In genomic region chr3:79744415-79744814, GRCm38 (mm10) we compare ENCODE assay signal across 12 mouse cellular contexts. TPM values are rescaled to one million over a fixed set of nuclear protein-coding genes. Genes with fewer than 3 reads are reported as not detected.
DNase-seq lines count a peak whose midpoint lies in the region; ATAC-seq lines count a peak whose summit lies in the region.
"Had no signal": no experiment of that assay in that cellular context is flagged by ENCODE, and none has a peak within 500 bp of the region (broad histone marks: within the 10 kb centered on the region; RNA-seq: fewer than 3 reads in every experiment).

No protein-coding gene starts in this region.

- no peaks in the 10 kb centered on the region for H3K9me3 ChIP-seq in kidney, embryonic 16.5 days (ENCODE audit: low read length)
- no peaks in the 10 kb centered on the region for H3K9me3 ChIP-seq in hindbrain, embryonic 10.5 days
- H3K9me3 ChIP-seq: forebrain, embryonic 15.5 days; limb, embryonic 12.5 days; midbrain, embryonic 15.5 days had no signal

- intact Hi-C loops in heart, postnatal 14 days (cut with DNase I) = no loop called here

- no peak overlapping the region for H3K4me3 ChIP-seq in kidney, embryonic 16.5 days (ENCODE audit: low read length)
- no peak overlapping the region for H3K4me3 ChIP-seq in hindbrain, embryonic 10.5 days
- H3K4me3 ChIP-seq: forebrain, embryonic 15.5 days; limb, embryonic 12.5 days; midbrain, embryonic 15.5 days had no signal

- H3K36me3 ChIP-seq in kidney, embryonic 16.5 days (ENCODE audit: insufficient read depth, low read length) = no peaks in the 10 kb centered on the region
- no peaks in the 10 kb centered on the region for H3K36me3 ChIP-seq in hindbrain, embryonic 10.5 days
- H3K36me3 ChIP-seq: forebrain, embryonic 15.5 days; limb, embryonic 12.5 days; midbrain, embryonic 15.5 days had no signal

- H3K27ac ChIP-seq in kidney, embryonic 16.5 days (ENCODE audit: low read length) = no peak overlapping the region
- H3K27ac ChIP-seq in hindbrain, embryonic 10.5 days = no peak overlapping the region
- H3K27ac ChIP-seq: forebrain, embryonic 15.5 days; limb, embryonic 12.5 days; midbrain, embryonic 15.5 days had no signal

- H3K9ac ChIP-seq in kidney, embryonic 16.5 days (replicated peaks; ENCODE audit: low read length) = no peak overlapping the region
- H3K9ac ChIP-seq: forebrain, embryonic 15.5 days; limb, embryonic 12.5 days; midbrain, embryonic 15.5 days had no signal

- no peak for ATAC-seq in kidney, embryonic 16.5 days (ENCODE audit: low FRiP score, low TSS enrichment)
- ATAC-seq: midbrain, embryonic 15.5 days had no signal

- DNase-seq in kidney, adult 9 months = peak; percentile 5
- peak; percentile 5 for DNase-seq in thymus, postnatal 0 days (ENCODE audit: low spot score)
- no peak for DNase-seq in thymus, postnatal 25 days
- peak; percentile 8 to 36 for DNase-seq in heart, postnatal 14 days
- DNase-seq in embryo, embryonic 10.5 days (ENCODE audit: low spot score) = no peak
- no peak for DNase-seq in hindbrain, embryonic 10.5 days (ENCODE audit: low spot score)
- DNase-seq: cerebellum, adult 9-11 months; thymus, postnatal 36 days had no signal

- H3K4me1 ChIP-seq in kidney, embryonic 16.5 days (ENCODE audit: insufficient read depth, low read length) = 0 out of 2 replicates have a peak, but pooled peaks cover 4% of the 10 kb centered on the region
- no peaks in the 10 kb centered on the region for H3K4me1 ChIP-seq in hindbrain, embryonic 10.5 days (replicated peaks)
- H3K4me1 ChIP-seq: forebrain, embryonic 15.5 days; midbrain, embryonic 15.5 days had no signal

- H3K4me2 ChIP-seq in kidney, embryonic 16.5 days (replicated peaks; ENCODE audit: low read depth, low read length) = no peak overlapping the region
- H3K4me2 ChIP-seq: forebrain, embryonic 15.5 days; limb, embryonic 12.5 days; midbrain, embryonic 15.5 days had no signal

- WGBS in kidney, embryonic 16.5 days = 96% methylated on average over 2 of the region's 2 CpGs
- WGBS in hindbrain, embryonic 10.5 days = 80% methylated on average over 2 of the region's 2 CpGs

- no peaks in the 10 kb centered on the region for H3K27me3 ChIP-seq in kidney, embryonic 16.5 days (ENCODE audit: insufficient read depth, low read length)
- H3K27me3 ChIP-seq in hindbrain, embryonic 10.5 days (ENCODE audit: insufficient read depth, poor library complexity, severe bottlenecking) = no peaks in the 10 kb centered on the region
- H3K27me3 ChIP-seq: forebrain, embryonic 15.5 days; limb, embryonic 12.5 days; midbrain, embryonic 15.5 days had no signal

RNA-seq across cellular contexts. Expression of gene Rxfp1, which starts 6.7 kb away (rescaled TPM):
- 0.04 TPM in 1 of 2 replicates, not detected in the other for polyA plus RNA-seq in kidney, embryonic 16.5 days (2015; fragmentation: Nextera tagmentation; extraction: Ambion mirVana)
- polyA plus RNA-seq in thymus, postnatal 0 days (2015; fragmentation: Nextera tagmentation; extraction: Ambion mirVana) = 1.3 and 1.6 TPM in 2 replicates
- total RNA-seq in heart, postnatal 14 days (2021) = 1 to 10 TPM; 1.6 to 2.2 TPM
- not detected in 2 replicates for polyA plus RNA-seq in hindbrain, embryonic 10.5 days (2016; fragmentation: Nextera tagmentation; extraction: Ambion mirVana)

Comparison
In these comparisons a context has a peak if more than half of its experiments do, and no peak if none do; other contexts are left out.
1. DNase-seq: peak in kidney, adult 9 months (single experiment), thymus, postnatal 0 days (single experiment) and heart, postnatal 14 days (2 of 2); none in thymus, postnatal 25 days (single experiment), embryo, embryonic 10.5 days (single experiment) and hindbrain, embryonic 10.5 days (single experiment).